Mouse (Mus musculus): ENCODE data around the gene Bach2. TPM values are rescaled to one million over a fixed set of nuclear protein-coding genes. Genes with fewer than 3 reads are reported as not detected.

Gene Bach2
- total RNA-seq, 2 experiments from 2014 or later, result 4.7 to 6.4 TPM

GRCm38 (mm10) chr4:32489186-32489585 is 250.6 kb downstream of the Bach2 start:
- DNase-seq, result no peak
- intact Hi-C loops (cut with DNase I; ENCODE audit: low total_unique reads), result no loop called here

GRCm38 (mm10) chr4:32491176-32491575 is 252.6 kb downstream of the Bach2 start:
- no peak for DNase-seq
- intact Hi-C loops (cut with DNase I; ENCODE audit: low total_unique reads), result no loop called here

GRCm38 (mm10) chr4:32492834-32493233 is 254.2 kb downstream of the Bach2 start:
- intact Hi-C loops (cut with DNase I; ENCODE audit: low total_unique reads), result no loop called here
- DNase-seq, result no peak

- intact Hi-C loops (cut with DNase I; ENCODE audit: low total_unique reads), result no loop called here
Measured at GRCm38 (mm10) chr4:32501780-32502179, 263.2 kb downstream of the Bach2 start.

GRCm38 (mm10) chr4:32502181-32502580 is 263.6 kb downstream of the Bach2 start:
- intact Hi-C loops (cut with DNase I; ENCODE audit: low total_unique reads), result no loop called here
- DNase-seq, result no peak

More at GRCm38 (mm10) chr4:32501780-32502179, 263.2 kb downstream of the Bach2 start:
- DNase-seq, result no peak

- intact Hi-C loops (cut with DNase I; ENCODE audit: low total_unique reads), result no loop called here
- no peak for DNase-seq
Measured at GRCm38 (mm10) chr4:32504236-32504635, 265.6 kb downstream of the Bach2 start.

GRCm38 (mm10) chr4:32506306-32506808 is 267.8 kb downstream of the Bach2 start:
- intact Hi-C loops (cut with DNase I; ENCODE audit: low total_unique reads), result no loop called here
- no peak for DNase-seq

- DNase-seq, result no peak
Measured at GRCm38 (mm10) chr4:32507041-32507440, 268.4 kb downstream of the Bach2 start.

GRCm38 (mm10) chr4:32508572-32508971 is 270.0 kb downstream of the Bach2 start:
- intact Hi-C loops (cut with DNase I; ENCODE audit: low total_unique reads), result no loop called here
- DNase-seq, result no peak

More at GRCm38 (mm10) chr4:32507041-32507440, 268.4 kb downstream of the Bach2 start:
- intact Hi-C loops (cut with DNase I; ENCODE audit: low total_unique reads), result no loop called here

- DNase-seq, result no peak
- intact Hi-C loops (cut with DNase I; ENCODE audit: low total_unique reads), result no loop called here
Measured at GRCm38 (mm10) chr4:32508996-32509395, 270.4 kb downstream of the Bach2 start.

- intact Hi-C loops (cut with DNase I; ENCODE audit: low total_unique reads), result no loop called here
- no peak for DNase-seq
Measured at GRCm38 (mm10) chr4:32509832-32510612, 271.4 kb downstream of the Bach2 start.

- DNase-seq, result no peak
- intact Hi-C loops (cut with DNase I; ENCODE audit: low total_unique reads), result no loop called here
Measured at GRCm38 (mm10) chr4:32510940-32511339, 272.3 kb downstream of the Bach2 start.

GRCm38 (mm10) chr4:32516126-32516525 is 277.5 kb downstream of the Bach2 start:
- peak; percentile 44 for DNase-seq
- intact Hi-C loops (cut with DNase I; ENCODE audit: low total_unique reads), result no loop called here

- no peak for DNase-seq
Measured at GRCm38 (mm10) chr4:32518842-32519578, 280.4 kb downstream of the Bach2 start.

GRCm38 (mm10) chr4:32520628-32521360 is 282.2 kb downstream of the Bach2 start:
- intact Hi-C loops (cut with DNase I; ENCODE audit: low total_unique reads), result no loop called here

More at GRCm38 (mm10) chr4:32518842-32519578, 280.4 kb downstream of the Bach2 start:
- intact Hi-C loops (cut with DNase I; ENCODE audit: low total_unique reads), result no loop called here

GRCm38 (mm10) chr4:32521361-32521740 is 282.7 kb downstream of the Bach2 start:
- intact Hi-C loops (cut with DNase I; ENCODE audit: low total_unique reads), result no loop called here
- DNase-seq, result no peak

More at GRCm38 (mm10) chr4:32520628-32521360, 282.2 kb downstream of the Bach2 start:
- DNase-seq, result no peak

- DNase-seq, result no peak
- intact Hi-C loops (cut with DNase I; ENCODE audit: low total_unique reads), result no loop called here
Measured at GRCm38 (mm10) chr4:32522013-32522412, 283.4 kb downstream of the Bach2 start.

- intact Hi-C loops (cut with DNase I; ENCODE audit: low total_unique reads), result no loop called here
- DNase-seq, result peak; percentile 72
Measured at GRCm38 (mm10) chr4:32524282-32524681, 285.7 kb downstream of the Bach2 start.

GRCm38 (mm10) chr4:32525000-32525399 is 286.4 kb downstream of the Bach2 start:
- no peak for DNase-seq
- intact Hi-C loops (cut with DNase I; ENCODE audit: low total_unique reads), result no loop called here
